ENCODE assay signal across 28 mouse cellular contexts in the genomic region with DNA sequence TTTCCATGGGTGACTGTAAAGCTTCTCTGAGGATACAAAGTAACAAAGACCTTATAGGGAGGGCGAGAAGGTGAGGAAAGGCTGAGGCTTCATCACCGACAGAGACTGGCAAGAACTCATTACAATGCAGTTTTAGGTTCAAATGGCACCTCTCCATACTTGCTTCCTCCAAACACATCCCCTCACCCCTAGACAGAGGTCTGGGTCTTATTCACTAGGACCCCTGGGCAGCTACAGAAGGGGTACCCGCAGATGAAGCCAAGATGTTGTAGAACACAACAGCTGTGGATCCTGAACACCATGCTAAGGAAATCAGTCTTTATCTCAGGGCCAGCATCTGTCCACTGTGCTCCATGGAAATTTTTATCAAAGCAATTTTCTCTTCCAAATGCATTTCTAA. TPM values are rescaled to one million over a fixed set of nuclear protein-coding genes. Genes with fewer than 3 reads are reported as not detected.
A peak's percentile ranks its signal among the peaks of the same experiment; 100 is the strongest.
DNase-seq lines count a peak whose midpoint lies in the region; ATAC-seq and TF ChIP-seq lines count a peak whose summit lies in the region.
"Had no signal": no experiment of that assay in that cellular context is flagged by ENCODE, and none has a peak within 500 bp of the region (broad histone marks: within the 10 kb centered on the region; RNA-seq: fewer than 3 reads in every experiment).

No protein-coding gene starts in this region.

- DNase-seq in forebrain, embryonic 10.5 days (ENCODE audit: extremely low spot score, low spot score): no peak
- DNase-seq in midbrain, embryonic 11.5 days (ENCODE audit: low spot score, missing footprints): no peak
- DNase-seq in hindbrain, postnatal 0 days (ENCODE audit: low spot score): peak; percentile 22
- DNase-seq in retina, postnatal 1 day: no peak
- DNase-seq in MN1 (ENCODE audit: low spot score): no peak
- DNase-seq: adrenal gland, postnatal 25 days; cerebellum, adult 9-11 months; gastrocnemius, postnatal 14 days; heart, adult 18-20 months; heart, postnatal 14 days; kidney, adult 11 months; kidney, postnatal 4 days; liver; lung, postnatal 36 days; thymus, adult 2 months; thymus, postnatal 4 days had no signal

- H3K4me2 ChIP-seq in forebrain, embryonic 12.5 days: no peak overlapping the region
- H3K4me2 ChIP-seq in midbrain, embryonic 13.5 days (replicated peaks): no peak overlapping the region
- no peak overlapping the region for H3K4me2 ChIP-seq in midbrain, embryonic 11.5 days
- no peak overlapping the region for H3K4me2 ChIP-seq in forebrain, embryonic 15.5 days (replicated peaks)
- no peak overlapping the region for H3K4me2 ChIP-seq in hindbrain, postnatal 0 days (ENCODE audit: low read depth, low read length)
- H3K4me2 ChIP-seq: heart, embryonic 13.5 days; kidney, embryonic 15.5 days; liver, embryonic 15.5 days; lung, embryonic 15.5 days had no signal

- no peak for TF ChIP-seq CTCF in hindbrain, postnatal 0 days (IDR thresholded peaks at IDR 0.05; ENCODE audit: low read depth)

- no peak overlapping the region for H3K9ac ChIP-seq in forebrain, embryonic 12.5 days
- no peak overlapping the region for H3K9ac ChIP-seq in midbrain, embryonic 13.5 days (replicated peaks)
- H3K9ac ChIP-seq in midbrain, embryonic 11.5 days (ENCODE audit: low read length): no peak overlapping the region
- no peak overlapping the region for H3K9ac ChIP-seq in forebrain, embryonic 15.5 days (replicated peaks)
- H3K9ac ChIP-seq in hindbrain, postnatal 0 days (replicated peaks; ENCODE audit: low read length): no peak overlapping the region
- H3K9ac ChIP-seq: heart, embryonic 13.5 days; kidney, embryonic 15.5 days; liver, embryonic 15.5 days; lung, embryonic 15.5 days had no signal

- no peaks in the 10 kb centered on the region for H3K27me3 ChIP-seq in forebrain, embryonic 12.5 days
- H3K27me3 ChIP-seq in forebrain, embryonic 10.5 days (ENCODE audit: poor library complexity, severe bottlenecking): no peaks in the 10 kb centered on the region
- H3K27me3 ChIP-seq in midbrain, embryonic 13.5 days: no peaks in the 10 kb centered on the region
- H3K27me3 ChIP-seq in midbrain, embryonic 11.5 days (ENCODE audit: control insufficient read depth, insufficient read depth, low read length): no peaks in the 10 kb centered on the region
- H3K27me3 ChIP-seq in forebrain, embryonic 15.5 days: no peaks in the 10 kb centered on the region
- H3K27me3 ChIP-seq in hindbrain, postnatal 0 days (ENCODE audit: insufficient read depth, low read length): no peaks in the 10 kb centered on the region
- H3K27me3 ChIP-seq: heart, embryonic 13.5 days; kidney, embryonic 15.5 days; liver, embryonic 15.5 days; lung, embryonic 15.5 days had no signal

- no peak overlapping the region for H3K4me3 ChIP-seq in forebrain, embryonic 12.5 days (replicated peaks)
- H3K4me3 ChIP-seq in forebrain, embryonic 10.5 days: no peak overlapping the region
- H3K4me3 ChIP-seq in midbrain, embryonic 13.5 days (replicated peaks): no peak overlapping the region
- no peak overlapping the region for H3K4me3 ChIP-seq in midbrain, embryonic 11.5 days (ENCODE audit: low read depth, low read length)
- no peak overlapping the region for H3K4me3 ChIP-seq in forebrain, embryonic 15.5 days
- H3K4me3 ChIP-seq in hindbrain, postnatal 0 days (ENCODE audit: low read length): no peak overlapping the region
- H3K4me3 ChIP-seq: embryonic facial prominence, embryonic 10.5 days; heart, embryonic 13.5 days; kidney, embryonic 15.5 days; left cerebral cortex, adult 2 months; limb, embryonic 10.5 days; liver, embryonic 15.5 days; lung, embryonic 15.5 days; megakaryocyte, embryonic 14.5 days had no signal

- no peaks in the 10 kb centered on the region for H3K36me3 ChIP-seq in forebrain, embryonic 12.5 days (replicated peaks)
- H3K36me3 ChIP-seq in forebrain, embryonic 10.5 days (replicated peaks): no peaks in the 10 kb centered on the region
- H3K36me3 ChIP-seq in midbrain, embryonic 13.5 days: no peaks in the 10 kb centered on the region
- no peaks in the 10 kb centered on the region for H3K36me3 ChIP-seq in midbrain, embryonic 11.5 days (ENCODE audit: control insufficient read depth, insufficient read depth, low read length)
- H3K36me3 ChIP-seq in forebrain, embryonic 15.5 days: no peaks in the 10 kb centered on the region
- no peaks in the 10 kb centered on the region for H3K36me3 ChIP-seq in hindbrain, postnatal 0 days (ENCODE audit: insufficient read depth, low read length)
- H3K36me3 ChIP-seq: embryonic facial prominence, embryonic 10.5 days; heart, embryonic 13.5 days; kidney, embryonic 15.5 days; limb, embryonic 10.5 days; liver, embryonic 15.5 days; lung, embryonic 15.5 days had no signal

- WGBS in forebrain, embryonic 12.5 days: 66% methylated on average over 3 of the region's 3 CpGs
- 83% methylated on average over 3 of the region's 3 CpGs for WGBS in forebrain, embryonic 10.5 days
- 83% methylated on average over 3 of the region's 3 CpGs for WGBS in midbrain, embryonic 13.5 days
- 85% methylated on average over 3 of the region's 3 CpGs for WGBS in midbrain, embryonic 11.5 days
- 62% methylated on average over 3 of the region's 3 CpGs for WGBS in forebrain, embryonic 15.5 days
- 62% methylated on average over 3 of the region's 3 CpGs for WGBS in hindbrain, postnatal 0 days

- peak overlapping the region; percentile 81 for H3K27ac ChIP-seq in forebrain, embryonic 12.5 days
- no peak overlapping the region for H3K27ac ChIP-seq in forebrain, embryonic 10.5 days
- peak overlapping the region; percentile 35 for H3K27ac ChIP-seq in midbrain, embryonic 13.5 days
- H3K27ac ChIP-seq in midbrain, embryonic 11.5 days (ENCODE audit: low read depth, low read length): no peak overlapping the region
- H3K27ac ChIP-seq in forebrain, embryonic 15.5 days (replicated peaks): peak overlapping the region; percentile 66
- peak overlapping the region; percentile 63 for H3K27ac ChIP-seq in hindbrain, postnatal 0 days
- H3K27ac ChIP-seq: embryonic facial prominence, embryonic 10.5 days; heart, embryonic 13.5 days; kidney, embryonic 15.5 days; left cerebral cortex, adult 2 months; limb, embryonic 10.5 days; liver, embryonic 15.5 days; lung, embryonic 15.5 days had no signal

- ATAC-seq in forebrain, embryonic 12.5 days (ENCODE audit: low FRiP score): no peak
- no peak for ATAC-seq in midbrain, embryonic 13.5 days
- ATAC-seq in midbrain, embryonic 11.5 days (ENCODE audit: low FRiP score): no peak
- ATAC-seq in forebrain, embryonic 15.5 days (replicated peaks): no peak
- ATAC-seq in hindbrain, postnatal 0 days: no peak
- ATAC-seq: midbrain, embryonic 16.5 days had no signal

- peaks cover 38% of the 10 kb centered on the region for H3K4me1 ChIP-seq in forebrain, embryonic 12.5 days
- H3K4me1 ChIP-seq in forebrain, embryonic 10.5 days: peaks cover 31% of the 10 kb centered on the region
- peaks cover 42% of the 10 kb centered on the region for H3K4me1 ChIP-seq in midbrain, embryonic 13.5 days (replicated peaks)
- peaks cover 6% of the 10 kb centered on the region for H3K4me1 ChIP-seq in midbrain, embryonic 11.5 days (ENCODE audit: control insufficient read depth, insufficient read depth, low read length)
- peaks cover 57% of the 10 kb centered on the region for H3K4me1 ChIP-seq in forebrain, embryonic 15.5 days
- peaks cover 42% of the 10 kb centered on the region for H3K4me1 ChIP-seq in hindbrain, postnatal 0 days (ENCODE audit: insufficient read depth, low read length)
- H3K4me1 ChIP-seq: liver, embryonic 15.5 days had no signal

- H3K9me3 ChIP-seq in forebrain, embryonic 12.5 days: no peaks in the 10 kb centered on the region
- no peaks in the 10 kb centered on the region for H3K9me3 ChIP-seq in forebrain, embryonic 10.5 days
- no peaks in the 10 kb centered on the region for H3K9me3 ChIP-seq in midbrain, embryonic 13.5 days
- no peaks in the 10 kb centered on the region for H3K9me3 ChIP-seq in midbrain, embryonic 11.5 days (ENCODE audit: control insufficient read depth, low read length)
- no peaks in the 10 kb centered on the region for H3K9me3 ChIP-seq in forebrain, embryonic 15.5 days
- no peaks in the 10 kb centered on the region for H3K9me3 ChIP-seq in hindbrain, postnatal 0 days (ENCODE audit: low read length)
- H3K9me3 ChIP-seq: embryonic facial prominence, embryonic 10.5 days; heart, embryonic 13.5 days; kidney, embryonic 15.5 days; limb, embryonic 10.5 days; liver, embryonic 15.5 days; lung, embryonic 15.5 days; megakaryocyte, embryonic 14.5 days had no signal

RNA-seq across cellular contexts. Expression of a gene that starts 50.3 kb away (rescaled TPM):
- 33.3 and 34.1 TPM in 2 replicates for polyA plus RNA-seq in forebrain, embryonic 12.5 days (2016; fragmentation: Nextera tagmentation; extraction: Ambion mirVana)
- polyA plus RNA-seq in forebrain, embryonic 10.5 days (2016; fragmentation: Nextera tagmentation; extraction: Ambion mirVana): 12.6 and 13.1 TPM in 2 replicates
- polyA plus RNA-seq in midbrain, embryonic 13.5 days (2015; fragmentation: Nextera tagmentation; extraction: Ambion mirVana): 15.4 and 16.4 TPM in 2 replicates
- 19.6 and 22.4 TPM in 2 replicates for polyA plus RNA-seq in midbrain, embryonic 11.5 days (2014; fragmentation: Nextera tagmentation; extraction: Ambion mirVana)
- polyA plus RNA-seq in forebrain, embryonic 15.5 days (2015; fragmentation: Nextera tagmentation; extraction: Ambion mirVana): 25.0 and 25.9 TPM in 2 replicates
- 30.3 and 37.6 TPM in 2 replicates for total RNA-seq in hindbrain, postnatal 0 days (2014; rRNA removed)
- polyA plus RNA-seq in hindbrain, postnatal 0 days (2015; fragmentation: Nextera tagmentation; extraction: Ambion mirVana): 44.4 and 46.0 TPM in 2 replicates

Comparison
In these comparisons a context has a peak if more than half of its experiments do, and no peak if none do; other contexts are left out.
1. H3K27ac ChIP-seq: peak in forebrain, embryonic 12.5 days (single experiment), midbrain, embryonic 13.5 days (single experiment), forebrain, embryonic 15.5 days (single experiment) and hindbrain, postnatal 0 days (single experiment); none in forebrain, embryonic 10.5 days (single experiment) and midbrain, embryonic 11.5 days (single experiment).